Mouse (Mus musculus) midbrain, embryonic 14.5 days (tissue): ENCODE data around the gene Jph4. TPM values are rescaled to one million over a fixed set of nuclear protein-coding genes. Genes with fewer than 3 reads are reported as not detected.

Source experiments
- ATAC-seq: fragments of 200-750 bp; cut with Nextera tagmentation; 2 replicates; pipeline ENCODE4 v1.8.0; 2017; ENCODE audit warnings: moderate number of reproducible peaks, moderate library complexity; ENCODE audit not compliant: low FRiP score, low TSS enrichment
- DNase-seq: peaks from one replicate; pipeline ENCODE4 v3.0.0-alpha.2; 2015
- H3K27ac ChIP-seq: fragments of 300-500 bp; sonication (generic); replicated peaks from 2 replicates; pipeline ENCODE4 v1.5.1; 2014; ENCODE audit warnings: mild to moderate bottlenecking, low read depth, low read length, moderate library complexity
- H3K27me3 ChIP-seq: fragments of 300-500 bp; sonication (generic); 2 replicates; pipeline ENCODE4 v1.6.1; 2014; ENCODE audit warnings: low read length, control low read depth, mixed read lengths; ENCODE audit not compliant: control insufficient read depth, insufficient read depth
- H3K36me3 ChIP-seq: fragments of 300-500 bp; sonication (generic); 2 replicates; pipeline ENCODE4 v1.6.1; 2014; ENCODE audit warnings: low read length, control low read depth; ENCODE audit not compliant: control insufficient read depth, insufficient read depth
- H3K4me1 ChIP-seq: fragments of 300-500 bp; sonication (generic); 2 replicates; pipeline ENCODE4 v1.6.1; 2014; ENCODE audit warnings: mild to moderate bottlenecking, antibody characterized with exemption, low read length, control low read depth; ENCODE audit not compliant: control insufficient read depth, insufficient read depth
- H3K4me2 ChIP-seq: fragments of 300-500 bp; sonication (generic); 2 replicates; pipeline ENCODE4 v1.6.1; 2014; ENCODE audit warnings: mild to moderate bottlenecking, low read length, moderate library complexity
- H3K4me3 ChIP-seq: fragments of 300-500 bp; sonication (generic); replicated peaks from 2 replicates; pipeline ENCODE4 v1.5.1; 2014; ENCODE audit warnings: low read depth, low read length
- H3K9ac ChIP-seq: fragments of 300-500 bp; sonication (generic); replicated peaks from 2 replicates; pipeline ENCODE4 v1.6.1; 2014; ENCODE audit warnings: mild to moderate bottlenecking, low read length, moderate library complexity
- H3K9me3 ChIP-seq: fragments of 300-500 bp; sonication (generic); 2 replicates; pipeline ENCODE4 v1.6.1; 2016; ENCODE audit warnings: low read length, control low read depth, mixed read lengths; ENCODE audit not compliant: control insufficient read depth
- WGBS: fragments of 180-500 bp; shearing (Covaris S2); extraction: QIAGEN DNeasy Blood & Tissue Kit; methylation state at CpG from one replicate; pipeline ENCODE4 v1.1.7; 2014; 5-methylcytosine and 5-hydroxymethylcytosine counted together
- polyA plus RNA-seq: library from polyadenylated mRNA; unstranded; fragments of >200 nt; fragmentation: Nextera tagmentation; extraction: Ambion mirVana; gene quantifications from 2 replicates; pipeline ENCODE4 v1.2.1, GENCODE M21; 2014

The Jph4 gene
- polyA plus RNA-seq, 1 experiment from 2014 or later = 31.1 TPM

DNA sequence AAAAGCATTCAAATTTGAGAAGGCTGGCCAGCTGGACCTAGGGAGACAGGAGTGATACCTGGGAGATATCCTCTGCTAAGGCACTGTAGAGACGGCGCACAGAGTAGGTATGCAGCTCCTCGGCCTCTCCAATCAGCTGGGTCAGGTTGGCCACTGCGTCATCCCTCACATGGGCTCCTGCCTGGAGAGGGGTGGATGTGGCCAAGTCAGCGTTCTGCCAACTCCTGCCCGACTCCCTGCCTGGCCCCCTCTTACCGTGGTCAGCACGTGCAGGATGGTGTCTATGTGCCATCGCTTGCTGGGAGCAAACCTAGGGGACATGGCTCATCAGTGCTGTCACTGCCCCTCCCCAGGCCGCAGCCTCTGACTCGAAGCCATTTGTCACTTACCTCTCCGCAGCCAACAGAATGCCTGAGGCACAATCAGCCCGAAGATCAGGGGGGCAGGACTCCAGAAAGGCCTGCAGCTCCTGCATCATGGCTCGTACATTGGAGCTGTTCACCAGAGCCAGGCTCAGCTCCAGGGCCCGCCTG lies 14.4 kb downstream of the Jph4 start:
- no peak for DNase-seq
- no peaks in the 10 kb centered on the region for H3K27me3 ChIP-seq
- H3K4me3 ChIP-seq = no peak overlapping the region
- H3K9me3 ChIP-seq = no peaks in the 10 kb centered on the region
- H3K4me2 ChIP-seq = no peak overlapping the region
- H3K36me3 ChIP-seq = peaks cover 12% of the 10 kb centered on the region; the same call in 1 of the 2 replicates
- H3K4me1 ChIP-seq = peaks cover 14% of the 10 kb centered on the region
- ATAC-seq = no peak
- H3K9ac ChIP-seq = no peak overlapping the region
- H3K27ac ChIP-seq = no peak overlapping the region
- 91% methylated on average over 15 of the region's 15 CpGs for WGBS

- no peak for ATAC-seq
- peak; percentile 85 for DNase-seq
- WGBS = 46% methylated on average over 4 of the region's 4 CpGs
- no peak overlapping the region for H3K4me2 ChIP-seq
- H3K36me3 ChIP-seq = peaks cover 12% of the 10 kb centered on the region; the same call in 1 of the 2 replicates
- no peak overlapping the region for H3K9ac ChIP-seq
- H3K27ac ChIP-seq = no peak overlapping the region
- no peaks in the 10 kb centered on the region for H3K27me3 ChIP-seq
- no peaks in the 10 kb centered on the region for H3K9me3 ChIP-seq
- no peak overlapping the region for H3K4me3 ChIP-seq
- H3K4me1 ChIP-seq = peaks cover 19% of the 10 kb centered on the region
These were observed 15.1 kb downstream of the Jph4 start for GRCm38 (mm10) chr14:55101592-55101991.

GRCm38 (mm10) chr14:55098067-55098466 lies 18.7 kb downstream of the Jph4 start:
- Histone ChIP-seq H3K4me2 (no peak overlapping the region), H3K9ac (no peak overlapping the region), H3K4me1 (peaks cover 25% of the 10 kb centered on the region), H3K27ac (peak overlapping the region; percentile 32; the same call in 1 of the 2 replicates), H3K4me3 (no peak overlapping the region), H3K27me3 (no peaks in the 10 kb centered on the region), H3K9me3 (no peaks in the 10 kb centered on the region), H3K36me3 (peaks cover 12% of the 10 kb centered on the region; the same call in 1 of the 2 replicates)
- peak; percentile 84 for DNase-seq
- no peak; the same call in 1 of the 2 replicates for ATAC-seq
- 62% methylated on average over 4 of the region's 4 CpGs for WGBS

DNA sequence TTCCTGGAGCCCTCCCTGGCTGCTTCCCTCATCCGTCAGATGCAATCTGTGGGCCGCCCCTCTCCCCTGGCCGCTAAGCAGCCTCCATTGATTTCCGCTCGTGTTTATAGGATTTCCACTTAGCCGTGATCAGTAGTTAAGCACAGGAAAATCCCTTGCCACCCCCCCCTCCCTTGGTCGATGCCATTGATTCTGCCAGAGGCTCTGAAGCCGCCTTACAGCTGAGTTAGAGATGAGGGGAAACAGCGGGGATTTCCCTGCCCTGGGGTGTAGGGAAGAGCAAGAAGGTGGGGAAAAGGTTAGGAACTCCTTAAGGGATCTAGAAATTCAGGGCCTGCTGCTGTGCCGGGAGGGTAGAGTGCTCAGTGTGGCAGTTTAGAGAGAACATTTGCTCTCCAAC lies 19.1 kb downstream of the Jph4 start:
- no peak for DNase-seq
- no peak for ATAC-seq
- Histone ChIP-seq H3K4me1 (peaks cover 25% of the 10 kb centered on the region), H3K36me3 (peaks cover 12% of the 10 kb centered on the region; the same call in 1 of the 2 replicates), H3K27me3 (no peaks in the 10 kb centered on the region), H3K9me3 (no peaks in the 10 kb centered on the region), H3K4me3 (no peak overlapping the region), H3K9ac (no peak overlapping the region), H3K4me2 (peak overlapping the region; percentile 34; the same call in 1 of the 2 replicates), H3K27ac (peak overlapping the region; percentile 32; the same call in 1 of the 2 replicates)
- 59% methylated on average over 10 of the region's 10 CpGs for WGBS

- no peak overlapping the region for H3K4me3 ChIP-seq
- DNase-seq (no peak), ATAC-seq (no peak)
- H3K27me3 ChIP-seq = no peaks in the 10 kb centered on the region
- 0 out of 2 replicates have a peak overlapping the region, but pooled peaks have one; percentile 21 for H3K27ac ChIP-seq
- no peaks in the 10 kb centered on the region for H3K9me3 ChIP-seq
- WGBS = 50% methylated on average over 9 of the region's 9 CpGs
- H3K9ac ChIP-seq = peak overlapping the region; percentile 20; the same call in 1 of the 2 replicates
- H3K4me2 ChIP-seq = peak overlapping the region; percentile 34
- H3K36me3 ChIP-seq = peaks cover 12% of the 10 kb centered on the region; the same call in 1 of the 2 replicates
- peaks cover 25% of the 10 kb centered on the region for H3K4me1 ChIP-seq
These were observed 20.1 kb downstream of the Jph4 start for GRCm38 (mm10) chr14:55096573-55097087.

DNA sequence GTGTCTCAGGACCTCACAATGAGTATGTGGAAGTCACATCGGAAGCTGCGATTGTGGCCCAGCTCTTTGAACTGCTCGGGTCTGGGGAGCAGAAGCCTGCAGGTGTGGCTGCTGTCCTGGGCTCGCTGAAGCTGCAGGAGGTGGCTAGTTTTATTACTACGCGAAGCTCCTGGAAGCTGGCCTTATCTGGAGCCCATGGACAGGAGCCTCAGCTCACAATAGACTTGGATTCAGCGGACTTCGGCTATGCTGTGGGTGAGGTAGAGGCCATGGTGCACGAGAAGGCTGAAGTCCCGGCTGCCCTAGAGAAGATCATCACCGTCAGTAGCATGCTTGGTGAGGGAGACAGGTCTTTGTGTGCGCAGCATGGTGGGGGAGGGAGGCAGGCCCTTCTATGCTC lies 21.1 kb downstream of the Jph4 start:
- H3K9me3 ChIP-seq = no peaks in the 10 kb centered on the region
- no peak overlapping the region; the same call in 1 of the 2 replicates for H3K27ac ChIP-seq
- ATAC-seq = no peak
- H3K4me2 ChIP-seq = peak overlapping the region; percentile 80
- H3K36me3 ChIP-seq = peaks cover 12% of the 10 kb centered on the region; the same call in 1 of the 2 replicates
- H3K4me3 ChIP-seq = peak overlapping the region; percentile 61
- H3K9ac ChIP-seq = peak overlapping the region; percentile 80; the same call in 1 of the 2 replicates
- no peaks in the 10 kb centered on the region for H3K27me3 ChIP-seq
- H3K4me1 ChIP-seq = peaks cover 25% of the 10 kb centered on the region
- WGBS = 66% methylated on average over 12 of the region's 12 CpGs
- no peak for DNase-seq

DNA sequence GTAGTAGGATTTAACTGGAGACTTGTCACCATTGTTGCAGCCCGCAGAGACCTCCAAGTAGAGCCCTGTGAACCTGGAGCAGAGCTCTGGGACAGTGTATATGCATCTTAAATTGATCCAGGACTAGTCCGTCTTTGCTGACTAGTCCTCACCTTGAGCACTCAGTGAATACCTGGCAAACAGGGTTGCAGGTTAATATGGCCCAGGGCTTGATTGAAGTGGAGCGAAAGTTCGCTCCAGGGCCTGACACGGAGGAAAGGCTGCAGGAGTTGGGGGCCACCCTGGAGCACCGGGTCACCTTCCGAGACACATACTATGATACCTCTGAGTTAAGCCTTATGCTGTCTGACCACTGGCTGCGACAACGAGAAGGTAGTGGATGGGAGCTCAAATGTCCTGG lies 21.5 kb downstream of the Jph4 start:
- Histone ChIP-seq H3K36me3 (peaks cover 12% of the 10 kb centered on the region; the same call in 1 of the 2 replicates), H3K4me2 (peak overlapping the region; percentile 80), H3K4me1 (peaks cover 28% of the 10 kb centered on the region), H3K27me3 (no peaks in the 10 kb centered on the region), H3K9ac (peak overlapping the region; percentile 80), H3K9me3 (no peaks in the 10 kb centered on the region), H3K27ac (peak overlapping the region; percentile 96), H3K4me3 (peak overlapping the region; percentile 61)
- DNase-seq (no peak), ATAC-seq (no peak)
- WGBS = 58% methylated on average over 9 of the region's 9 CpGs

- DNase-seq (peak; percentile 90), ATAC-seq (peak; percentile 49)
- Histone ChIP-seq H3K27ac (peak within 1 kb of the TSS; percentile 96), H3K9ac (peak within 1 kb of the TSS; percentile 80), H3K4me3 (peak within 1 kb of the TSS; percentile 61), H3K4me1 (peaks cover 33% of the 10 kb centered on the region), H3K36me3 (peaks cover 12% of the 10 kb centered on the region; the same call in 1 of the 2 replicates), H3K4me2 (peak within 1 kb of the TSS; percentile 80), H3K9me3 (no peaks in the 10 kb centered on the region), H3K27me3 (no peaks in the 10 kb centered on the region)
- under 1% methylated on average over 30 of the region's 30 CpGs for WGBS
These were observed 22.0 kb downstream of the Jph4 start, which contains the start of gene Thtpa for GRCm38 (mm10) chr14:55094704-55095231. Gene Thtpa, plus strand, starts transcription at chr14:55094784.
